Mouse (Mus musculus): Measurements from ENCODE around the gene Phlda2.
"Not testable (repeated sequence)": the region's sequence is repeated elsewhere in the genome, so short reads cannot be mapped to it uniquely, and the experiment has no call there.

Gene Phlda2

GRCm38 (mm10) chr7:143502418-143503200 is at the start of gene Phlda2:
Gene Phlda2 (minus strand): TSS chr7:143503150.
- DNase-seq (ENCODE audit: low read depth, low spot score), result no peak

GRCm38 (mm10) chr7:143549588-143550220 is 46.8 kb upstream of the Phlda2 start:
- no peak for DNase-seq (ENCODE audit: low read depth, low spot score)

- peak; percentile 99 for DNase-seq (ENCODE audit: low read depth, low spot score)
These were observed 46.1 kb upstream of the Phlda2 start, which contains the start of gene Nap1l4 for GRCm38 (mm10) chr7:143548976-143549457. Gene Nap1l4 (minus strand): TSS chr7:143549106.

GRCm38 (mm10) chr7:143548231-143548961 is 45.4 kb upstream of the Phlda2 start:
- DNase-seq (ENCODE audit: low read depth, low spot score), result no peak

- DNase-seq (ENCODE audit: low read depth, low spot score), result no peak
These were observed 43.6 kb upstream of the Phlda2 start for GRCm38 (mm10) chr7:143546554-143546953.

- no peak for DNase-seq (ENCODE audit: low read depth, low spot score)
These were observed 41.4 kb upstream of the Phlda2 start for GRCm38 (mm10) chr7:143544368-143544767.

GRCm38 (mm10) chr7:143538671-143539070 is 35.7 kb upstream of the Phlda2 start:
- DNase-seq (ENCODE audit: low read depth, low spot score), result no peak

GRCm38 (mm10) chr7:143538229-143538628 is 35.3 kb upstream of the Phlda2 start:
- not testable (repeated sequence) for DNase-seq (ENCODE audit: low read depth, low spot score)

GRCm38 (mm10) chr7:143536251-143536650 is 33.3 kb upstream of the Phlda2 start:
- DNase-seq (ENCODE audit: low read depth, low spot score), result no peak

- no peak for DNase-seq (ENCODE audit: low read depth, low spot score)
These were observed 30.3 kb upstream of the Phlda2 start for GRCm38 (mm10) chr7:143533284-143533683.

- no peak for DNase-seq (ENCODE audit: low read depth, low spot score)
These were observed 29.5 kb upstream of the Phlda2 start for GRCm38 (mm10) chr7:143532410-143532809.

GRCm38 (mm10) chr7:143519333-143519732 is 16.4 kb upstream of the Phlda2 start:
- no peak for DNase-seq (ENCODE audit: low read depth, low spot score)

GRCm38 (mm10) chr7:143514416-143514768 is 11.4 kb upstream of the Phlda2 start:
- no peak for DNase-seq (ENCODE audit: low read depth, low spot score)

- DNase-seq (ENCODE audit: low read depth, low spot score), result no peak
These were observed 10.9 kb upstream of the Phlda2 start for GRCm38 (mm10) chr7:143513763-143514415.

- no peak for DNase-seq (ENCODE audit: low read depth, low spot score)
These were observed 8.4 kb upstream of the Phlda2 start for GRCm38 (mm10) chr7:143511335-143511712.

GRCm38 (mm10) chr7:143510593-143511334 is 7.8 kb upstream of the Phlda2 start:
- DNase-seq (ENCODE audit: low read depth, low spot score), result no peak

GRCm38 (mm10) chr7:143509566-143509965 is 6.6 kb upstream of the Phlda2 start:
- no peak for DNase-seq (ENCODE audit: low read depth, low spot score)

GRCm38 (mm10) chr7:143506675-143507074 is 3.7 kb upstream of the Phlda2 start:
- no peak for DNase-seq (ENCODE audit: low read depth, low spot score)

- no peak for DNase-seq (ENCODE audit: low read depth, low spot score)
These were observed 3.3 kb upstream of the Phlda2 start for GRCm38 (mm10) chr7:143506271-143506670.

- DNase-seq (ENCODE audit: low read depth, low spot score), result no peak
These were observed 2.9 kb upstream of the Phlda2 start for GRCm38 (mm10) chr7:143505823-143506222.

GRCm38 (mm10) chr7:143505411-143505810 is 2.5 kb upstream of the Phlda2 start:
- no peak for DNase-seq (ENCODE audit: low read depth, low spot score)
